Mouse (Mus musculus): ENCODE data around the gene Pde1c.

- TF ChIP-seq CTCF (IDR thresholded peaks at IDR 0.05; ENCODE audit: low read depth, low read length) (no peak), POLR2A (IDR thresholded peaks at IDR 0.05; ENCODE audit: extremely low read depth, insufficient read depth, low read length) (no peak)
Observed at GRCm38 (mm10) chr6:56292176-56292575, 276.7 kb downstream of the Pde1c start.
